8 mouse cellular contexts compared by ENCODE assay signal in the genomic region with DNA sequence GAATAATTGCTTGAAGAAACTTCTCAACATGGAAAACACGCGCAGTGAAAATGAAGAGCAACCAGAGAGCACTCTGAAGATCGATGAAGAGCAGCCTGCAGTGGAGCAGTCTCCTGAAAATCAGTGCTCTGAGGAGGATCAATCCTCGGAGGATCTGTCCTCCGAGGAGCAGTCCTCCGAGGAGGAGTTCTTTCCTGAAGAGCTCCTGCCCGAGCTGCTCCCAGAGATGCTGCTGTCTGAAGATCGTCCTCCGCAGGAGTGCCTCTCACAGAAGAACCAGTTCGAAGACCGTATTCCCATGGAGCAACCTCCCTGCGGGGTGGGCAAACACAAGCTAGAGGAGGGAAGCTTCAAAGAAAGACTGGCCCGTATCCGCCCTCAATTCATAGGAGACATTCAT. TPM values are rescaled to one million over a fixed set of nuclear protein-coding genes. Genes with fewer than 3 reads are reported as not detected.
DNase-seq lines count a peak whose midpoint lies in the region; ATAC-seq and TF ChIP-seq lines count a peak whose summit lies in the region.

No protein-coding gene starts in this region.

- no peaks in the 10 kb centered on the region for H3K36me3 ChIP-seq in kidney, postnatal 0 days (ENCODE audit: insufficient read depth, low read length)
- H3K36me3 ChIP-seq in embryonic facial prominence, embryonic 12.5 days = no peaks in the 10 kb centered on the region
- H3K36me3 ChIP-seq in hindbrain, postnatal 0 days (ENCODE audit: insufficient read depth, low read length) = no peaks in the 10 kb centered on the region
- H3K36me3 ChIP-seq in midbrain, embryonic 12.5 days = no peaks in the 10 kb centered on the region

- TF ChIP-seq CTCF in kidney, postnatal 0 days (IDR thresholded peaks at IDR 0.05; ENCODE audit: low read depth) = no peak
- TF ChIP-seq CTCF in hindbrain, postnatal 0 days (IDR thresholded peaks at IDR 0.05; ENCODE audit: low read depth) = no peak

- H3K27ac ChIP-seq in kidney, postnatal 0 days = peak overlapping the region; percentile 77
- peak overlapping the region; percentile 89 for H3K27ac ChIP-seq in embryonic facial prominence, embryonic 12.5 days
- peak overlapping the region; percentile 86 for H3K27ac ChIP-seq in hindbrain, postnatal 0 days
- H3K27ac ChIP-seq in midbrain, embryonic 12.5 days (replicated peaks) = peak overlapping the region; percentile 81

- H3K4me2 ChIP-seq in kidney, postnatal 0 days (ENCODE audit: low read length) = peak overlapping the region; percentile 62
- H3K4me2 ChIP-seq in embryonic facial prominence, embryonic 12.5 days (replicated peaks) = peak overlapping the region; percentile 52
- peak overlapping the region; percentile 61 for H3K4me2 ChIP-seq in hindbrain, postnatal 0 days (ENCODE audit: low read depth, low read length)
- H3K4me2 ChIP-seq in midbrain, embryonic 12.5 days (replicated peaks) = peak overlapping the region; percentile 57

- no peak; the same call in 1 of the 2 replicates for ATAC-seq in kidney, postnatal 0 days (replicated peaks; ENCODE audit: low FRiP score, low read depth)
- no peak for ATAC-seq in embryonic facial prominence, embryonic 12.5 days (ENCODE audit: insufficient number of reproducible peaks, insufficient read depth, low FRiP score, low TSS enrichment)
- ATAC-seq in hindbrain, postnatal 0 days = peak; percentile 52
- ATAC-seq in midbrain, embryonic 12.5 days (ENCODE audit: low FRiP score, low read depth) = no peak

- H3K9ac ChIP-seq in kidney, postnatal 0 days (ENCODE audit: low read depth, low read length) = peak overlapping the region; percentile 68
- H3K9ac ChIP-seq in embryonic facial prominence, embryonic 12.5 days = peak overlapping the region; percentile 61
- peak overlapping the region; percentile 64 for H3K9ac ChIP-seq in hindbrain, postnatal 0 days (replicated peaks; ENCODE audit: low read length)
- peak overlapping the region; percentile 73 for H3K9ac ChIP-seq in midbrain, embryonic 12.5 days (replicated peaks)

- H3K27me3 ChIP-seq in kidney, postnatal 0 days (ENCODE audit: insufficient read depth, low read length) = no peaks in the 10 kb centered on the region
- H3K27me3 ChIP-seq in embryonic facial prominence, embryonic 12.5 days = no peaks in the 10 kb centered on the region
- H3K27me3 ChIP-seq in hindbrain, postnatal 0 days (ENCODE audit: insufficient read depth, low read length) = no peaks in the 10 kb centered on the region
- H3K27me3 ChIP-seq in midbrain, embryonic 12.5 days = no peaks in the 10 kb centered on the region

- WGBS in kidney, postnatal 0 days = 39% methylated on average over 14 of the region's 14 CpGs
- 28% methylated on average over 14 of the region's 14 CpGs for WGBS in embryonic facial prominence, embryonic 12.5 days
- WGBS in hindbrain, postnatal 0 days = 39% methylated on average over 14 of the region's 14 CpGs
- WGBS in midbrain, embryonic 12.5 days = 18% methylated on average over 14 of the region's 14 CpGs

- H3K4me1 ChIP-seq in kidney, postnatal 0 days (replicated peaks; ENCODE audit: insufficient read depth, low read length) = no peaks in the 10 kb centered on the region
- no peaks in the 10 kb centered on the region for H3K4me1 ChIP-seq in embryonic facial prominence, embryonic 12.5 days
- H3K4me1 ChIP-seq in hindbrain, postnatal 0 days (ENCODE audit: insufficient read depth, low read length) = no peaks in the 10 kb centered on the region
- no peaks in the 10 kb centered on the region for H3K4me1 ChIP-seq in midbrain, embryonic 12.5 days

- DNase-seq in kidney, postnatal 0 days (ENCODE audit: low spot score) = no peak
- DNase-seq in kidney, adult 9 months = no peak
- DNase-seq in hindbrain, postnatal 0 days (ENCODE audit: low spot score) = peak; percentile 16
- no peak for DNase-seq in thymus, postnatal 25 days
- DNase-seq in ovary, postnatal 14 days (ENCODE audit: low spot score) = no peak
- DNase-seq in urinary bladder, postnatal 36 days (ENCODE audit: low spot score in 2 of 2) = no peak

- H3K9me3 ChIP-seq in kidney, postnatal 0 days (replicated peaks; ENCODE audit: low read length) = no peaks in the 10 kb centered on the region
- no peaks in the 10 kb centered on the region for H3K9me3 ChIP-seq in embryonic facial prominence, embryonic 12.5 days
- H3K9me3 ChIP-seq in hindbrain, postnatal 0 days (ENCODE audit: low read length) = no peaks in the 10 kb centered on the region
- H3K9me3 ChIP-seq in midbrain, embryonic 12.5 days = no peaks in the 10 kb centered on the region

- peak overlapping the region; percentile 48 for H3K4me3 ChIP-seq in kidney, postnatal 0 days (replicated peaks; ENCODE audit: low read depth, low read length)
- peak overlapping the region; percentile 48 for H3K4me3 ChIP-seq in embryonic facial prominence, embryonic 12.5 days
- H3K4me3 ChIP-seq in hindbrain, postnatal 0 days (ENCODE audit: low read length) = peak overlapping the region; percentile 44
- H3K4me3 ChIP-seq in midbrain, embryonic 12.5 days = peak overlapping the region; percentile 51

RNA-seq across cellular contexts. Expression of a gene that starts 1.0 kb away (rescaled TPM):
- 13.4 and 17.1 TPM in 2 replicates for polyA plus RNA-seq in kidney, postnatal 0 days (2015; fragmentation: Nextera tagmentation; extraction: Ambion mirVana)
- polyA plus RNA-seq in embryonic facial prominence, embryonic 12.5 days (2016; fragmentation: Nextera tagmentation; extraction: Ambion mirVana) = 11.0 and 11.6 TPM in 2 replicates
- total RNA-seq in hindbrain, postnatal 0 days (2014; rRNA removed) = 10.6 and 12.3 TPM in 2 replicates
- polyA plus RNA-seq in hindbrain, postnatal 0 days (2015; fragmentation: Nextera tagmentation; extraction: Ambion mirVana) = 22.5 and 26.8 TPM in 2 replicates
- 12.2 and 12.4 TPM in 2 replicates for polyA plus RNA-seq in midbrain, embryonic 12.5 days (2016; fragmentation: Nextera tagmentation; extraction: Ambion mirVana)

RNA-seq across cellular contexts. Expression of a gene that starts 34.7 kb away (rescaled TPM):
- 478 and 504 TPM in 2 replicates for polyA plus RNA-seq in kidney, postnatal 0 days (2015; fragmentation: Nextera tagmentation; extraction: Ambion mirVana)
- 595 and 635 TPM in 2 replicates for polyA plus RNA-seq in embryonic facial prominence, embryonic 12.5 days (2016; fragmentation: Nextera tagmentation; extraction: Ambion mirVana)
- 250 and 251 TPM in 2 replicates for total RNA-seq in hindbrain, postnatal 0 days (2014; rRNA removed)
- 527 and 536 TPM in 2 replicates for polyA plus RNA-seq in hindbrain, postnatal 0 days (2015; fragmentation: Nextera tagmentation; extraction: Ambion mirVana)
- polyA plus RNA-seq in midbrain, embryonic 12.5 days (2016; fragmentation: Nextera tagmentation; extraction: Ambion mirVana) = 544 and 546 TPM in 2 replicates
